14 mouse cellular contexts compared by ENCODE assay signal in the genomic region with DNA sequence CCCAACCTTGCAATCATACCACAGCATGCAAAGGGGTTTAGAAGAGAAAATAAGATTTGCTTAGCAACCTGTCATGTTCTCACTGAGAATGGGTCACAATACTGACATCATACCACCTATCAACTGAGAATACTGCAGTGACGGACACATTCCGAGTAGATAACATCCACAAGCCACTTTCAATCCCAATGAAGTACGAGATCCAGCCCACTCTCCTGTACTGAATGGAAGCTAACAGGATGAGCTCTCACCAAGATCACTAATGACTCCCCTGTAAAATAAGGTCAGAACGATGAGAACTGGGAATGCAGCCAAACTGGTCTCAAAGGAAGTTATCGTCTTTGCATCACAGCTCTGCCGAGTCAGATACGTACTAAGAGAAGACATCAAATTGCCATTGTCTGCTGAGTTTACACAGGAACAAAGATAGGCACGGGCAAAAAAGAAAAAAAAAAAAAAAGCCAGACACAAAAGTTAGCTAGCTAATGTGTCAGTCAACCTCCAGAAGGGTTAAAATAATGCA. TPM values are rescaled to one million over a fixed set of nuclear protein-coding genes. Genes with fewer than 3 reads are reported as not detected.
DNase-seq lines count a peak whose midpoint lies in the region; ATAC-seq and TF ChIP-seq lines count a peak whose summit lies in the region.
"Had no signal": no experiment of that assay in that cellular context is flagged by ENCODE, and none has a peak within 500 bp of the region (broad histone marks: within the 10 kb centered on the region; RNA-seq: fewer than 3 reads in every experiment).

No protein-coding gene starts in this region.

- no peak overlapping the region for H3K4me2 ChIP-seq in forebrain, postnatal 0 days (ENCODE audit: low read depth)
- H3K4me2 ChIP-seq in forebrain, embryonic 12.5 days, result no peak overlapping the region
- no peak overlapping the region for H3K4me2 ChIP-seq in hindbrain, embryonic 13.5 days
- H3K4me2 ChIP-seq in hindbrain, embryonic 12.5 days (replicated peaks), result no peak overlapping the region
- no peak overlapping the region for H3K4me2 ChIP-seq in stomach, embryonic 14.5 days (replicated peaks; ENCODE audit: low read depth, low read length)
- no peak overlapping the region for H3K4me2 ChIP-seq in stomach, postnatal 0 days (replicated peaks; ENCODE audit: low read depth)
- H3K4me2 ChIP-seq: liver, embryonic 15.5 days; neural tube, embryonic 12.5 days had no signal

- H3K4me3 ChIP-seq in forebrain, postnatal 0 days (ENCODE audit: low read depth, low read length), result no peak overlapping the region
- no peak overlapping the region for H3K4me3 ChIP-seq in forebrain, embryonic 12.5 days (replicated peaks)
- H3K4me3 ChIP-seq in hindbrain, embryonic 13.5 days, result no peak overlapping the region
- H3K4me3 ChIP-seq in hindbrain, embryonic 12.5 days, result no peak overlapping the region
- no peak overlapping the region for H3K4me3 ChIP-seq in stomach, embryonic 14.5 days (ENCODE audit: low read depth, low read length)
- no peak overlapping the region for H3K4me3 ChIP-seq in stomach, postnatal 0 days (ENCODE audit: low read depth, low read length)
- H3K4me3 ChIP-seq: liver, embryonic 15.5 days; neural tube, embryonic 12.5 days had no signal

- peak; percentile 16 for ATAC-seq in forebrain, postnatal 0 days
- ATAC-seq in forebrain, embryonic 12.5 days (ENCODE audit: low FRiP score), result no peak
- ATAC-seq in hindbrain, embryonic 13.5 days (ENCODE audit: low FRiP score), result peak; percentile 28; the same call in 1 of the 2 replicates
- ATAC-seq in hindbrain, embryonic 12.5 days (ENCODE audit: low FRiP score), result no peak
- no peak for ATAC-seq in stomach, embryonic 14.5 days (ENCODE audit: insufficient number of reproducible peaks, insufficient read depth, low FRiP score, low read depth)
- no peak for ATAC-seq in stomach, postnatal 0 days (ENCODE audit: low FRiP score, low TSS enrichment)
- ATAC-seq: CD4-positive, CD25-positive, alpha-beta regulatory T cell, adult 4 months had no signal

- WGBS in forebrain, postnatal 0 days, result 35% methylated on average over 8 of the region's 8 CpGs
- WGBS in forebrain, embryonic 12.5 days, result 75% methylated on average over 8 of the region's 8 CpGs
- 54% methylated on average over 8 of the region's 8 CpGs for WGBS in hindbrain, embryonic 13.5 days
- WGBS in hindbrain, embryonic 12.5 days, result 73% methylated on average over 8 of the region's 8 CpGs
- whole genome bisulfite sequencing in stomach, embryonic 14.5 days, result 56% methylated on average over 8 of the region's 8 CpGs
- 45% methylated on average over 8 of the region's 8 CpGs for WGBS in stomach, postnatal 0 days

- H3K4me1 ChIP-seq in forebrain, postnatal 0 days (ENCODE audit: insufficient read depth), result no peaks in the 10 kb centered on the region
- no peaks in the 10 kb centered on the region for H3K4me1 ChIP-seq in forebrain, embryonic 12.5 days
- peaks cover 8% of the 10 kb centered on the region; the same call in 1 of the 2 replicates for H3K4me1 ChIP-seq in hindbrain, embryonic 13.5 days (replicated peaks)
- no peaks in the 10 kb centered on the region for H3K4me1 ChIP-seq in hindbrain, embryonic 12.5 days
- no peaks in the 10 kb centered on the region for H3K4me1 ChIP-seq in stomach, embryonic 14.5 days (ENCODE audit: control insufficient read depth, insufficient read depth, low read length)
- H3K4me1 ChIP-seq in stomach, postnatal 0 days (replicated peaks; ENCODE audit: control insufficient read depth, insufficient read depth), result no peaks in the 10 kb centered on the region
- H3K4me1 ChIP-seq: neural tube, embryonic 12.5 days had no signal

- no peaks in the 10 kb centered on the region for H3K27me3 ChIP-seq in forebrain, postnatal 0 days (ENCODE audit: insufficient read depth, low read length)
- H3K27me3 ChIP-seq in forebrain, embryonic 12.5 days, result no peaks in the 10 kb centered on the region
- H3K27me3 ChIP-seq in hindbrain, embryonic 13.5 days, result no peaks in the 10 kb centered on the region
- H3K27me3 ChIP-seq in hindbrain, embryonic 12.5 days, result no peaks in the 10 kb centered on the region
- no peaks in the 10 kb centered on the region for H3K27me3 ChIP-seq in stomach, embryonic 14.5 days (ENCODE audit: control insufficient read depth, insufficient read depth, low read length)
- H3K27me3 ChIP-seq in stomach, postnatal 0 days (ENCODE audit: control insufficient read depth, insufficient read depth, low read length), result no peaks in the 10 kb centered on the region
- H3K27me3 ChIP-seq: liver, embryonic 15.5 days; neural tube, embryonic 12.5 days had no signal

- TF ChIP-seq EP300 in stomach, postnatal 0 days (optimal IDR thresholded peaks at IDR 0.05), result no peak

- no peak overlapping the region; the same call in 1 of the 2 replicates for H3K27ac ChIP-seq in forebrain, postnatal 0 days (ENCODE audit: low read depth, low read length)
- no peak overlapping the region for H3K27ac ChIP-seq in forebrain, embryonic 12.5 days
- H3K27ac ChIP-seq in hindbrain, embryonic 13.5 days, result no peak overlapping the region
- no peak overlapping the region for H3K27ac ChIP-seq in hindbrain, embryonic 12.5 days
- H3K27ac ChIP-seq in stomach, embryonic 14.5 days (ENCODE audit: low read length), result 0 out of 2 replicates have a peak overlapping the region, but pooled peaks have one; percentile 59
- H3K27ac ChIP-seq in stomach, postnatal 0 days (replicated peaks), result no peak overlapping the region
- H3K27ac ChIP-seq: liver, embryonic 15.5 days; neural tube, embryonic 12.5 days had no signal

- DNase-seq in forebrain, postnatal 0 days, result no peak
- no peak for DNase-seq in stomach, postnatal 0 days (ENCODE audit: low spot score)
- DNase-seq in spleen, postnatal 4 days (ENCODE audit: low spot score in 2 of 2), result no peak
- DNase-seq: cerebellum, adult 11-12 months; embryo, embryonic 11 days; kidney, adult 9 months; right cerebral cortex, postnatal 25 days had no signal

- H3K36me3 ChIP-seq in forebrain, postnatal 0 days (ENCODE audit: insufficient read depth), result peaks cover 29% of the 10 kb centered on the region
- peaks cover 22% of the 10 kb centered on the region for H3K36me3 ChIP-seq in forebrain, embryonic 12.5 days (replicated peaks)
- H3K36me3 ChIP-seq in hindbrain, embryonic 13.5 days, result peaks cover 34% of the 10 kb centered on the region
- H3K36me3 ChIP-seq in hindbrain, embryonic 12.5 days, result peaks cover 8% of the 10 kb centered on the region; the same call in 1 of the 2 replicates
- H3K36me3 ChIP-seq in stomach, embryonic 14.5 days (ENCODE audit: control insufficient read depth, insufficient read depth, low read length), result peaks cover 10% of the 10 kb centered on the region; the same call in 1 of the 2 replicates
- no peaks in the 10 kb centered on the region; the same call in 1 of the 2 replicates for H3K36me3 ChIP-seq in stomach, postnatal 0 days (ENCODE audit: control insufficient read depth, insufficient read depth, low read length)
- H3K36me3 ChIP-seq: liver, embryonic 15.5 days had no signal

- no peak overlapping the region for H3K9ac ChIP-seq in forebrain, postnatal 0 days
- no peak overlapping the region for H3K9ac ChIP-seq in forebrain, embryonic 12.5 days
- H3K9ac ChIP-seq in hindbrain, embryonic 13.5 days, result no peak overlapping the region
- H3K9ac ChIP-seq in hindbrain, embryonic 12.5 days, result no peak overlapping the region
- H3K9ac ChIP-seq in stomach, embryonic 14.5 days (replicated peaks; ENCODE audit: low read depth, low read length), result no peak overlapping the region
- no peak overlapping the region for H3K9ac ChIP-seq in stomach, postnatal 0 days (ENCODE audit: low read length)
- H3K9ac ChIP-seq: liver, embryonic 15.5 days; neural tube, embryonic 12.5 days had no signal

- H3K9me3 ChIP-seq in forebrain, postnatal 0 days (ENCODE audit: low read length), result no peaks in the 10 kb centered on the region
- no peaks in the 10 kb centered on the region for H3K9me3 ChIP-seq in forebrain, embryonic 12.5 days
- H3K9me3 ChIP-seq in hindbrain, embryonic 13.5 days, result no peaks in the 10 kb centered on the region
- no peaks in the 10 kb centered on the region for H3K9me3 ChIP-seq in hindbrain, embryonic 12.5 days (replicated peaks)
- no peaks in the 10 kb centered on the region; the same call in 1 of the 2 replicates for H3K9me3 ChIP-seq in stomach, embryonic 14.5 days (ENCODE audit: control insufficient read depth, low read depth, low read length)
- H3K9me3 ChIP-seq in stomach, postnatal 0 days (ENCODE audit: control insufficient read depth, low read length), result no peaks in the 10 kb centered on the region
- H3K9me3 ChIP-seq: liver, embryonic 15.5 days; neural tube, embryonic 12.5 days had no signal

- TF ChIP-seq CTCF in forebrain, postnatal 0 days (IDR thresholded peaks at IDR 0.05; ENCODE audit: low read depth), result no peak
- TF ChIP-seq CTCF in stomach, postnatal 0 days (IDR thresholded peaks at IDR 0.05; ENCODE audit: low read depth), result no peak

RNA-seq across cellular contexts. Expression of gene Ccdc141, which starts 13.7 kb away (rescaled TPM):
- total RNA-seq in forebrain, postnatal 0 days (2014; rRNA removed), result 11.3 and 18.6 TPM in 2 replicates
- polyA plus RNA-seq in forebrain, postnatal 0 days (2015; fragmentation: Nextera tagmentation; extraction: Ambion mirVana), result 5.0 and 7.3 TPM in 2 replicates
- polyA plus RNA-seq in forebrain, embryonic 12.5 days (2016; fragmentation: Nextera tagmentation; extraction: Ambion mirVana), result 2.6 and 3.6 TPM in 2 replicates
- polyA plus RNA-seq in hindbrain, embryonic 13.5 days (2015; fragmentation: Nextera tagmentation; extraction: Ambion mirVana), result 6.9 and 7.3 TPM in 2 replicates
- 5.9 and 10.4 TPM in 2 replicates for polyA plus RNA-seq in hindbrain, embryonic 12.5 days (2016; fragmentation: Nextera tagmentation; extraction: Ambion mirVana)
- 11.2 and 14.6 TPM in 2 replicates for polyA plus RNA-seq in stomach, embryonic 14.5 days (2014; fragmentation: Nextera tagmentation; extraction: Ambion mirVana)
- polyA plus RNA-seq in stomach, postnatal 0 days (2015; fragmentation: Nextera tagmentation; extraction: Ambion mirVana), result 5.6 and 6.7 TPM in 2 replicates

Comparison
In these comparisons a context has a peak if more than half of its experiments do, and no peak if none do; other contexts are left out.
1. ATAC-seq: peak in forebrain, postnatal 0 days (single experiment) and hindbrain, embryonic 13.5 days (single experiment); none in forebrain, embryonic 12.5 days (single experiment), hindbrain, embryonic 12.5 days (single experiment), stomach, embryonic 14.5 days (single experiment) and stomach, postnatal 0 days (single experiment).